Mouse (Mus musculus) activated CD4-positive, CD25-positive, alpha-beta regulatory T cell, adult 4 months (primary cell): ENCODE results near the gene Nprl3. TPM values are rescaled to one million over a fixed set of nuclear protein-coding genes. Genes with fewer than 3 reads are reported as not detected.
"Not testable (repeated sequence)": the region's sequence is repeated elsewhere in the genome, so short reads cannot be mapped to it uniquely, and the experiment has no call there.

Source experiments
- ATAC-seq: one replicate; pipeline ENCODE4 v1.8.0; 2017
- polyA plus RNA-seq, 2 experiments: library from polyadenylated mRNA; unstranded; fragments of 100-300 nt; shearing (Covaris generic); gene quantifications; one replicate each; pipeline ENCODE4 v1.2.1; 2017

Gene Nprl3
- polyA plus RNA-seq, 2 experiments from 2014 or later = 36.7 to 37.6 TPM

GRCm38 (mm10) chr11:32223297-32223967 lies 44.1 kb downstream of the Nprl3 start:
- no peak for ATAC-seq

- ATAC-seq = no peak
Observed at GRCm38 (mm10) chr11:32222570-32223194, 44.8 kb downstream of the Nprl3 start.

GRCm38 (mm10) chr11:32221951-32222409 lies 45.5 kb downstream of the Nprl3 start, which contains the start of gene Rhbdf1:
Gene Rhbdf1, minus strand, starts transcription at chr11:32222300.
- no peak for ATAC-seq

GRCm38 (mm10) chr11:32221225-32221950 lies 46.1 kb downstream of the Nprl3 start:
- ATAC-seq = peak; percentile 8

GRCm38 (mm10) chr11:32220607-32221224 lies 46.8 kb downstream of the Nprl3 start:
- ATAC-seq = no peak

GRCm38 (mm10) chr11:32219287-32219686 lies 48.2 kb downstream of the Nprl3 start:
- ATAC-seq = no peak

- ATAC-seq = no peak
Observed at GRCm38 (mm10) chr11:32218501-32219050, 48.9 kb downstream of the Nprl3 start.

GRCm38 (mm10) chr11:32216851-32217250 lies 50.7 kb downstream of the Nprl3 start:
- peak; percentile 67 for ATAC-seq

- ATAC-seq = no peak
Observed at GRCm38 (mm10) chr11:32215372-32216162, 51.9 kb downstream of the Nprl3 start.

GRCm38 (mm10) chr11:32210623-32211022 lies 56.9 kb downstream of the Nprl3 start:
- no peak for ATAC-seq

GRCm38 (mm10) chr11:32205058-32205873 lies 62.2 kb downstream of the Nprl3 start, which contains the start of gene Snrnp25:
Gene Snrnp25, plus strand, starts transcription at chr11:32205415.
- peak; percentile 99 for ATAC-seq

GRCm38 (mm10) chr11:32201922-32202685 lies 65.4 kb downstream of the Nprl3 start:
- ATAC-seq = no peak

GRCm38 (mm10) chr11:32200992-32201391 lies 66.5 kb downstream of the Nprl3 start:
- not testable (repeated sequence) for ATAC-seq

- peak; percentile 34 for ATAC-seq
Observed at GRCm38 (mm10) chr11:32200075-32200601, 67.4 kb downstream of the Nprl3 start, which contains the start of gene Il9r. Gene Il9r, minus strand, starts transcription at chr11:32200279.

GRCm38 (mm10) chr11:32199230-32199629 lies 68.3 kb downstream of the Nprl3 start:
- ATAC-seq = no peak

- ATAC-seq = no peak
Observed at GRCm38 (mm10) chr11:32198256-32198955, 69.1 kb downstream of the Nprl3 start.

GRCm38 (mm10) chr11:32197766-32198165 lies 69.7 kb downstream of the Nprl3 start:
- no peak for ATAC-seq

- ATAC-seq = no peak
Observed at GRCm38 (mm10) chr11:32196727-32197126, 70.8 kb downstream of the Nprl3 start.
